Mouse (Mus musculus): ENCODE measurements at regions not wholly inside any gene's neighbourhood (a gene's known extent, or its start where the extent isn't known, plus 50 kb on each side); places are given as distances from the start of the nearest gene placed in this dataset.

DNA sequence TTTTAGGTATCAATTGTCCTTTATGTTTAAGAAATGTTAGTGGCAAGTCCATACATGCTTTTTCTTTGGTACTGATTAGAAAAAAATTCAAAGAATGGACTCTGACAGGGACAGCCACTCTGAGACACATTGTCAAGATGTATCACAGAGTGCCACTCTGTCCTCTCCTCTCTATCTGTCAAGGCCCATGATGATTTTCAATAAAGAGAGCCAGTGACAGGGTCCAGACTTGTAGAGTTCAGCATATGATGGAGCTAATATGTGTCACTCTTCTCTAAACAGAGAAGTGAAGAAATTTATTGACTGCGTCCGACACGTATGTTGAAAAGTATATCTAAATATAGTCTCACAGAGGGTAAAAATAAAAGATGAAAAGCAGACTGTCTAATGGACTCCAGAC, 672.2 kb upstream of the 4930452B06Rik start:
- no peak for DNase-seq (ENCODE audit: low spot score)
- Histone ChIP-seq H3K36me3 (no peaks in the 10 kb centered on the region), H3K4me3 (no peak overlapping the region), H3K27me3 (ENCODE audit: insufficient read depth, poor library complexity, severe bottlenecking) (no peaks in the 10 kb centered on the region), H3K27ac (no peak overlapping the region), H3K4me1 (peaks cover 6% of the 10 kb centered on the region; the same call in 1 of the 2 replicates), H3K9me3 (no peaks in the 10 kb centered on the region)
- WGBS: 56% methylated on average over 3 of the region's 3 CpGs

GRCm38 (mm10) chr14:9337107-9337506, 671.1 kb upstream of the 4930452B06Rik start:
- Histone ChIP-seq H3K4me3 (no peak overlapping the region), H3K9me3 (no peaks in the 10 kb centered on the region), H3K36me3 (no peaks in the 10 kb centered on the region), H3K27me3 (ENCODE audit: insufficient read depth, poor library complexity, severe bottlenecking) (no peaks in the 10 kb centered on the region), H3K27ac (no peak overlapping the region), H3K4me1 (peaks cover 6% of the 10 kb centered on the region; the same call in 1 of the 2 replicates)
- no peak for DNase-seq (ENCODE audit: low spot score)
- WGBS: 80% methylated on average over 3 of the region's 3 CpGs

DNA sequence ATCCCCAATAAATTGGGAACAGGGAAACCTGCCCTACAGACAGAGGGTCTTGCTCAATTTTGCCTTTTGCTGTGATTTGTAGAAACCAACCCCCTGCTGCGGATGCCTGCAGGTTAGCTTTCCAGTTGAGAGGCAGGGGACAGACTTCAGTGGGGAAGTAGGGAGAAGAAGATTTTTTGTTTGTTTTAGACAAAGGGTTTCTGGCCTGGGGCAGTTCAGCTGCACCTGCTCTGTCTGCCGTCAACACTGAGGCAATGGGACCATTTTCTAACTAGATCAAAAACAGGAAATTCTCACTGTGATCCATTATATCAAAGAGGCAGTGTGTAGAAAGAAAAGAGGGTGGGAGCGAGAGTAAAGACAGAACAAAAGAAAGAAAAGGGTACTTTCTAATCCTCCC, 665.6 kb upstream of the 4930452B06Rik start:
- WGBS: 63% methylated on average over 3 of the region's 3 CpGs
- DNase-seq (ENCODE audit: low spot score): no peak
- no peaks in the 10 kb centered on the region for H3K9me3 ChIP-seq
- H3K27ac ChIP-seq: no peak overlapping the region
- no peak overlapping the region for H3K4me3 ChIP-seq
- no peaks in the 10 kb centered on the region for H3K36me3 ChIP-seq
- no peaks in the 10 kb centered on the region for H3K4me1 ChIP-seq
- no peaks in the 10 kb centered on the region for H3K27me3 ChIP-seq (ENCODE audit: insufficient read depth, poor library complexity, severe bottlenecking)

- DNase-seq (ENCODE audit: low spot score): no peak
- Histone ChIP-seq H3K4me3 (no peak overlapping the region), H3K4me1 (no peaks in the 10 kb centered on the region), H3K9me3 (no peaks in the 10 kb centered on the region), H3K27me3 (ENCODE audit: insufficient read depth, poor library complexity, severe bottlenecking) (no peaks in the 10 kb centered on the region), H3K36me3 (no peaks in the 10 kb centered on the region), H3K27ac (no peak overlapping the region)
Observed at GRCm38 (mm10) chr14:9330767-9331166, 664.7 kb upstream of the 4930452B06Rik start.

GRCm38 (mm10) chr14:9329839-9330485, 663.9 kb upstream of the 4930452B06Rik start:
- no peaks in the 10 kb centered on the region for H3K9me3 ChIP-seq
- no peak for DNase-seq (ENCODE audit: low spot score)
- H3K4me1 ChIP-seq: no peaks in the 10 kb centered on the region
- WGBS: 85% methylated on average over 12 of the region's 12 CpGs
- no peak overlapping the region for H3K4me3 ChIP-seq
- no peaks in the 10 kb centered on the region for H3K36me3 ChIP-seq
- no peak overlapping the region for H3K27ac ChIP-seq
- H3K27me3 ChIP-seq (ENCODE audit: insufficient read depth, poor library complexity, severe bottlenecking): no peaks in the 10 kb centered on the region

GRCm38 (mm10) chr14:9327344-9327743, 661.3 kb upstream of the 4930452B06Rik start:
- Histone ChIP-seq H3K9me3 (no peaks in the 10 kb centered on the region), H3K36me3 (no peaks in the 10 kb centered on the region), H3K27ac (no peak overlapping the region), H3K4me3 (no peak overlapping the region), H3K27me3 (ENCODE audit: insufficient read depth, poor library complexity, severe bottlenecking) (no peaks in the 10 kb centered on the region), H3K4me1 (no peaks in the 10 kb centered on the region)
- WGBS: 72% methylated on average over 1 of the region's 1 CpGs
- no peak for DNase-seq (ENCODE audit: low spot score)

DNA sequence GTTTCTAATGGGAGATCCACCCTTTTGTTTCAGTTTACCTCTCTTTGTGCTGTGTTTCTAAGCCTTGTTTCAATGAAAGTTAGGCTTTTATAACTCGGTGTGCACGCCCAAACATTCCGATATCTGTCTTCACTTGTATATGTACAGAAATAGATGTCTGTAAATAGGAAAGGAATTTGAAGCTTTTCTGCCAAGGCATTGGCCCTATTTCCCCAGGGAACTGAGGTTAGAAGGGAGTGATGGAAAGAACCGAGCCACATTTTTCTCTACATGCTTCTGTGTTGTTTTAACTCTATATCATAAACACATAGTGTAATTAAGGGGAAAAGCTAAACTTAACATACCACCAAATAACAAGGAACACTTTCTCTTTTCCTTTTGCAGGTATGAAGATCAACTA, 653.8 kb upstream of the 4930452B06Rik start:
- Histone ChIP-seq H3K27me3 (ENCODE audit: insufficient read depth, poor library complexity, severe bottlenecking) (no peaks in the 10 kb centered on the region), H3K9me3 (no peaks in the 10 kb centered on the region), H3K4me3 (no peak overlapping the region), H3K27ac (no peak overlapping the region), H3K4me1 (no peaks in the 10 kb centered on the region), H3K36me3 (no peaks in the 10 kb centered on the region)
- 72% methylated on average over 4 of the region's 4 CpGs for WGBS
- no peak for DNase-seq (ENCODE audit: low spot score)

GRCm38 (mm10) chr14:9318796-9319465, 652.9 kb upstream of the 4930452B06Rik start:
- Histone ChIP-seq H3K36me3 (no peaks in the 10 kb centered on the region), H3K27me3 (ENCODE audit: insufficient read depth, poor library complexity, severe bottlenecking) (no peaks in the 10 kb centered on the region), H3K4me1 (no peaks in the 10 kb centered on the region), H3K4me3 (no peak overlapping the region), H3K9me3 (no peaks in the 10 kb centered on the region), H3K27ac (no peak overlapping the region)
- WGBS: 78% methylated on average over 2 of the region's 2 CpGs
- DNase-seq (ENCODE audit: low spot score): no peak

DNA sequence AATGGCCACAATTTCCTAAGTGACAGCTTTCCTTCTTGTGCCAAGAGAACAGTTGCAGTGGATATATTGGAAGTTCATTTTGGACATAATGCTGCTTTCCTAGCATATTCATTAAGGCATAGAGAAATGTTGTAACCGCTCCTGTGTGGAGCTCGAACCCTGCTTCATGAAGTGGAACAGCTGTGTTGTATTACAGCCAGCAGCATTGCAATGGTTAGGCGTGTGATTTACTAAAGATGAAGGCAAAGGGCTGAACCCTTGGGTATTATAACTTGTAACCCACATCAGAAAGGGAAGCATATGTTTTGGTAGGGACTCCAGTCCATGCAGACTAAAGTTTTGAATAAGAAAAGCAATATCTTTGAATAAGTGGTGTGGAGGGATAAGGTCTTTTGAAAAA, 649.2 kb upstream of the 4930452B06Rik start:
- no peak for DNase-seq (ENCODE audit: low spot score)

DNA sequence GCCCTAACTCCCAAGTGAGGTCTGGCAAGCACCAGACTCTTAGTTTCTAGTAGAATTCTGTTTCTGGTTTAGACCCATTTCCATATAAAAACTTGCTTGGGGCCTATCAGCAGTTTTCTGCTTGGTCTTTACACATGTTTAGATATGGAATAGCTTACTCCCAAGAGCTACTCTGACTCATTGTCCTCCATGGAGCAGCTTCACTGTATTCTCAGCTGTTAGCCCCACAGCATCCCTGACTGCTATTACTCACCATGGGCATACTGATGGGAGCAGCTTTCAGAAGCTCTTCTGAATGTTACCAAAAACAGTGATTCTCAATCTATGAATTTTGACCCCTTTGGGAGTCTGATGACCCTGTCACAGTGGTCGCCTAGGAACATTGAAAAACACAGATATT, 630.1 kb upstream of the 4930452B06Rik start:
- DNase-seq (ENCODE audit: low spot score): no peak
- WGBS: 61% methylated on average over 1 of the region's 1 CpGs
- Histone ChIP-seq H3K9me3 (no peaks in the 10 kb centered on the region), H3K4me3 (no peak overlapping the region), H3K36me3 (no peaks in the 10 kb centered on the region), H3K27ac (no peak overlapping the region), H3K27me3 (ENCODE audit: insufficient read depth, poor library complexity, severe bottlenecking) (no peaks in the 10 kb centered on the region), H3K4me1 (no peaks in the 10 kb centered on the region)

More for the DNA sequence above, 649.2 kb upstream of the 4930452B06Rik start:
- H3K4me3 ChIP-seq: no peak overlapping the region
- H3K27ac ChIP-seq: no peak overlapping the region
- no peaks in the 10 kb centered on the region for H3K9me3 ChIP-seq
- WGBS: 84% methylated on average over 3 of the region's 3 CpGs
- no peaks in the 10 kb centered on the region for H3K36me3 ChIP-seq
- no peaks in the 10 kb centered on the region for H3K27me3 ChIP-seq (ENCODE audit: insufficient read depth, poor library complexity, severe bottlenecking)
- H3K4me1 ChIP-seq: no peaks in the 10 kb centered on the region

DNA sequence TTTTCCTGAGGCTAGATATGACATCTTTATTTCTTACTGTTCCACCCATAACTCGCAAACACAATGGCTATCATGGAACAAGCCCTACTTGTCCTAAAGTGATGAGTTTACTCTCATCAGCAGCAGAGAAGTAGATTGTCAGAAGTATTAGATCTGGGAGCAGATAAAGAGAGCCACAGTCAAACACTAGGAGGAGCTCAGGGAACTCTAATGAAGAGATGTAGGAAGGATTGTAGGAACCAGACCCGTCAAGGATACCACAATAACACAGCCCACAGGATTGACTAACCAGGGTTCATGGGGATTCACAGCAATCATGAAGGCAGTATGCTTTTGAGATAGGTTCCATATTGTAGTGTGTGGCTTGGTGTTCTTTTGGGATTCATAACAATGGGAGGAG, 628.5 kb upstream of the 4930452B06Rik start:
- 72% methylated on average over 2 of the region's 2 CpGs for WGBS
- no peaks in the 10 kb centered on the region for H3K9me3 ChIP-seq
- no peaks in the 10 kb centered on the region for H3K4me1 ChIP-seq
- H3K36me3 ChIP-seq: no peaks in the 10 kb centered on the region
- H3K4me3 ChIP-seq: no peak overlapping the region
- DNase-seq (ENCODE audit: low spot score): no peak
- no peak overlapping the region for H3K27ac ChIP-seq
- no peaks in the 10 kb centered on the region for H3K27me3 ChIP-seq (ENCODE audit: insufficient read depth, poor library complexity, severe bottlenecking)

DNA sequence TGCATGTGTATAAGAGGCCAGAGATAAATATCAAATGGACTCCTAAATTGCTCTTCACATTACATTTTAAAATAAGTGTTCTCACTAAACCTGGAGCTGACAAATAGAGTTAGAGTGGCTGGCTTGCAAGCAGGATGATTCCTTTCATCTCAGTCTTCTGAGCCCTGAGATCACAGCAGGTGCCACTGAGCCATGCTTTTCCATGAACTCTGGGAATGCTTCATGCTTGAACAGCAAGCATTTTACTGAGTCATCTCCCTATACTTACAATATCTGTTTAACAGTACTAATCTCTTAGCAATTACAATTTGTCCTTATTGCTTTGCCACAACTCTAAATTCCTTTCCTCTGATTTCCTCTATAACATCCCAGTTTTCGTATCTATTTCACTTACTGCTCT, 622.1 kb upstream of the 4930452B06Rik start:
- Histone ChIP-seq H3K9me3 (no peaks in the 10 kb centered on the region), H3K27me3 (ENCODE audit: insufficient read depth, poor library complexity, severe bottlenecking) (no peaks in the 10 kb centered on the region), H3K27ac (no peak overlapping the region), H3K4me3 (no peak overlapping the region), H3K36me3 (no peaks in the 10 kb centered on the region), H3K4me1 (no peaks in the 10 kb centered on the region)
- WGBS: 89% methylated on average over 1 of the region's 1 CpGs
- DNase-seq (ENCODE audit: low spot score): no peak

GRCm38 (mm10) chr14:9285606-9286002, 619.6 kb upstream of the 4930452B06Rik start:
- no peaks in the 10 kb centered on the region for H3K36me3 ChIP-seq
- H3K27ac ChIP-seq: no peak overlapping the region
- WGBS: 85% methylated on average over 7 of the region's 7 CpGs
- H3K4me3 ChIP-seq: no peak overlapping the region
- H3K27me3 ChIP-seq (ENCODE audit: insufficient read depth, poor library complexity, severe bottlenecking): no peaks in the 10 kb centered on the region
- H3K4me1 ChIP-seq: no peaks in the 10 kb centered on the region
- no peak for DNase-seq (ENCODE audit: low spot score)
- H3K9me3 ChIP-seq: no peaks in the 10 kb centered on the region
